Mouse (Mus musculus) CH12.LX (cell line): ENCODE data around the gene Xpo6. TPM values are rescaled to one million over a fixed set of nuclear protein-coding genes. Genes with fewer than 3 reads are reported as not detected.

Experiments
- DNase-seq: peaks from one replicate; pipeline ENCODE4 v3.0.0-alpha.2; 2013; ENCODE audit errors: extremely low read depth
- H3K27ac ChIP-seq: 2 replicates; pipeline ENCODE4 v1.5.1; 2012; ENCODE audit warnings: low read depth, mild to moderate bottlenecking, control low read depth, moderate library complexity; ENCODE audit not compliant: insufficient read depth
- H3K27me3 ChIP-seq: replicated peaks from 2 replicates; pipeline ENCODE3; 2012; ENCODE audit warnings: inconsistent platforms
- H3K36me3 ChIP-seq, 2 experiments: replicated peaks in 1 of 2; 2 replicates each; pipeline versions ENCODE3 to v1.6.1; 2012; ENCODE audit warnings: inconsistent platforms in 1 of 2, low read length in 1 of 2, mild to moderate bottlenecking in 1 of 2, mixed read lengths in 1 of 2, moderate library complexity in 1 of 2; ENCODE audit not compliant: control insufficient read depth in 1 of 2, insufficient read depth in 1 of 2
- H3K4me1 ChIP-seq, 2 experiments: 2 replicates each; pipeline ENCODE4 v1.6.1; 2012; ENCODE audit warnings: inconsistent platforms in 1 of 2, moderate library complexity in 1 of 2; ENCODE audit not compliant: insufficient read depth in 2 of 2, control insufficient read depth in 1 of 2
- H3K4me2 ChIP-seq: 2 replicates; pipeline ENCODE4 v1.6.1; 2012; ENCODE audit warnings: low read depth, mild to moderate bottlenecking, control low read depth; ENCODE audit not compliant: poor library complexity, insufficient read depth, severe bottlenecking
- H3K4me3 ChIP-seq, 3 experiments: fragments of 150-350 bp in 1 of 3; sonication (generic) in 1 of 3; replicated peaks in 1 of 3; 2 replicates each; pipeline versions ENCODE3 to v1.5.1; 2011 to 2012; ENCODE audit warnings: low read depth in 2 of 3, low read length in 2 of 3, mild to moderate bottlenecking in 2 of 3, moderate library complexity in 2 of 3, control low read depth in 1 of 3, improper control_type of control experiment in 1 of 3, inconsistent platforms in 1 of 3, mixed read lengths in 1 of 3; ENCODE audit not compliant: poor library complexity in 1 of 3
- H3K79me2 ChIP-seq: replicated peaks from 2 replicates; pipeline ENCODE4 v1.6.1; 2012; ENCODE audit warnings: mild to moderate bottlenecking, moderate library complexity; ENCODE audit not compliant: control insufficient read depth, poor library complexity, insufficient read depth, severe bottlenecking; ENCODE audit errors: extremely low read depth
- H3K9ac ChIP-seq: 2 replicates; pipeline ENCODE4 v1.6.1; 2012; ENCODE audit warnings: low read depth, mild to moderate bottlenecking, control low read depth, moderate library complexity; ENCODE audit not compliant: insufficient read depth
- H3K9me3 ChIP-seq: replicated peaks from 2 replicates; pipeline ENCODE3; 2012; ENCODE audit warnings: low read length, inconsistent platforms, mixed read lengths
- BHLHE40 ChIP-seq: IDR thresholded peaks from 2 replicates; pipeline ENCODE4 v1.6.1; 2011; ENCODE audit warnings: mild to moderate bottlenecking, low read depth, low read length, improper control_type of control experiment
- CHD1 ChIP-seq: IDR thresholded peaks from 2 replicates; pipeline ENCODE4 v1.6.1; 2012; ENCODE audit warnings: low read depth, low read length, improper control_type of control experiment, inconsistent platforms
- ELF1 ChIP-seq: IDR thresholded peaks from 2 replicates; pipeline ENCODE4 v1.6.1; 2014; ENCODE audit warnings: low read depth, mild to moderate bottlenecking, inconsistent platforms, low read length, improper control_type of control experiment
- GABPA ChIP-seq: IDR thresholded peaks from 2 replicates; pipeline ENCODE4 v1.6.1; 2012; ENCODE audit warnings: low read depth, low read length, improper control_type of control experiment, inconsistent platforms; ENCODE audit not compliant: insufficient replicate concordance
- IRF4 ChIP-seq: IDR thresholded peaks from 2 replicates; pipeline ENCODE4 v1.6.1; 2014; ENCODE audit warnings: low read depth, mild to moderate bottlenecking, inconsistent platforms, low read length, improper control_type of control experiment
- MXI1 ChIP-seq: IDR thresholded peaks from 2 replicates; pipeline ENCODE4 v1.6.1; 2011; ENCODE audit warnings: mild to moderate bottlenecking, low read depth, low read length, improper control_type of control experiment
- MYC ChIP-seq: IDR thresholded peaks from 2 replicates; pipeline ENCODE4 v1.6.1; 2011; ENCODE audit warnings: low read depth, mild to moderate bottlenecking, improper control_type of control experiment, low read length
- NELFE ChIP-seq: IDR thresholded peaks from 2 replicates; pipeline ENCODE4 v1.6.1; 2011; ENCODE audit warnings: low read depth, low read length, improper control_type of control experiment
- POLR2AphosphoS2 ChIP-seq: IDR thresholded peaks from 2 replicates; pipeline ENCODE4 v1.6.1; 2011; ENCODE audit warnings: low read depth, low read length, improper control_type of control experiment
- RCOR1 ChIP-seq: conservative IDR thresholded peaks from 2 replicates; pipeline ENCODE4 v1.6.1; 2012; ENCODE audit warnings: low read depth, mild to moderate bottlenecking, inconsistent platforms, low read length, improper control_type of control experiment
- SMC3 ChIP-seq: IDR thresholded peaks from 2 replicates; pipeline ENCODE4 v1.6.1; 2011; ENCODE audit warnings: low read depth, low read length, improper control_type of control experiment
- UBTF ChIP-seq: IDR thresholded peaks from 2 replicates; pipeline ENCODE4 v1.6.1; 2012; ENCODE audit warnings: low read depth, mild to moderate bottlenecking, inconsistent platforms, low read length, improper control_type of control experiment, moderate library complexity
- ZC3H11A ChIP-seq: IDR thresholded peaks from 2 replicates; pipeline ENCODE4 v1.6.1; 2012; ENCODE audit warnings: low read depth, mild to moderate bottlenecking, inconsistent platforms, low read length, improper control_type of control experiment
- ZKSCAN1 ChIP-seq: IDR thresholded peaks from 2 replicates; pipeline ENCODE4 v1.6.1; 2012; ENCODE audit warnings: low read depth, inconsistent platforms, low read length, improper control_type of control experiment, borderline replicate concordance
- ZNF384 ChIP-seq: IDR thresholded peaks from 2 replicates; pipeline ENCODE4 v1.6.1; 2012; ENCODE audit warnings: low read depth, low read length, improper control_type of control experiment, inconsistent platforms
- dilution Hi-C: fragments of 300-500 bp; cut with MboI; formaldehyde crosslinking; loops from 2 replicates; pipeline ENCODE4 v1.14.3; 2020; ENCODE audit warnings: low sequenced_read_pairs; ENCODE audit not compliant: extremely low pct_unique_long_range_greater_than_20kb, extremely low pct_ligation_motif_present
- in situ Hi-C: fragments of 300-500 bp; cut with MboI; formaldehyde crosslinking; loops from 3 replicates; pipeline ENCODE4 v1.14.3; 2019; ENCODE audit warnings: low sequenced_read_pairs, low pct_ligation_motif_present, low pct_unique_long_range_greater_than_20kb, mixed read lengths
- polyA plus RNA-seq: library from polyadenylated mRNA; unstranded; fragments of >175 nt; gene quantifications from 2 replicates; pipeline ENCODE4 v1.2.1, GENCODE M21; 2012; ENCODE audit warnings: low read depth; ENCODE audit not compliant: insufficient read length
- total RNA-seq, 2 experiments: library from RNA; depleted of rRNA; stranded (reverse); fragments of 300-350 nt in 1 of 2; fragments of >200 nt in 1 of 2; gene quantifications; 2 replicates each; pipeline ENCODE4 v1.2.3; 2012 to 2014

Gene Xpo6
- total and polyA plus RNA-seq, 3 experiments = 49.9 to 149 (median 79.1) TPM

- no peak overlapping the region for H3K4me3 ChIP-seq
- H3K36me3 ChIP-seq = peaks cover 49 to 87% of the 10 kb centered on the region in 2 experiments
Measured at GRCm38 (mm10) chr7:126154731-126155130, 45.6 kb downstream of the Xpo6 start.

GRCm38 (mm10) chr7:126152324-126152723 is 48.0 kb downstream of the Xpo6 start:
- TF ChIP-seq ZNF384 (no peak), UBTF (no peak), RCOR1 (no peak), MXI1 (no peak), CHD1 (no peak), POLR2AphosphoS2 (no peak), ZKSCAN1 (no peak), ELF1 (no peak), NELFE (no peak)
- dilution Hi-C loops = no loop called here
- H3K79me2 ChIP-seq = no peaks in the 10 kb centered on the region
- H3K4me2 ChIP-seq = no peak overlapping the region
- no peak overlapping the region; the same call in 1 of the 2 replicates for H3K27ac ChIP-seq
- in situ Hi-C loops = no loop called here
- no peak overlapping the region for H3K4me3 ChIP-seq
- DNase-seq = no peak
- H3K36me3 ChIP-seq = peaks cover 53 to 89% of the 10 kb centered on the region in 2 experiments
- H3K27me3 ChIP-seq = no peaks in the 10 kb centered on the region
- H3K4me1 ChIP-seq = peaks cover 15 to 37% of the 10 kb centered on the region in 2 experiments
- no peak overlapping the region for H3K9ac ChIP-seq
- no peaks in the 10 kb centered on the region for H3K9me3 ChIP-seq

More at GRCm38 (mm10) chr7:126154731-126155130, 45.6 kb downstream of the Xpo6 start:
- Histone ChIP-seq H3K4me1 (peaks cover 15 to 43% of the 10 kb centered on the region in 2 experiments), H3K79me2 (no peaks in the 10 kb centered on the region)
- in situ Hi-C loops = no loop called here
- TF ChIP-seq GABPA (no peak), MYC (peak; percentile 65; the same call in 1 of the 2 replicates), SMC3 (no peak), BHLHE40 (peak; percentile 83), IRF4 (0 out of 2 replicates have a peak, but pooled peaks have one; percentile 9), ZC3H11A (no peak)
- TF ChIP-seq, all 38 proteins: peak for 3
- Histone ChIP-seq H3K9ac (no peak overlapping the region), H3K27me3 (no peaks in the 10 kb centered on the region), H3K4me2 (no peak overlapping the region), H3K27ac (no peak overlapping the region), H3K9me3 (no peaks in the 10 kb centered on the region)
- dilution Hi-C loops = no loop called here
- DNase-seq = no peak
